In the genomic region with DNA sequence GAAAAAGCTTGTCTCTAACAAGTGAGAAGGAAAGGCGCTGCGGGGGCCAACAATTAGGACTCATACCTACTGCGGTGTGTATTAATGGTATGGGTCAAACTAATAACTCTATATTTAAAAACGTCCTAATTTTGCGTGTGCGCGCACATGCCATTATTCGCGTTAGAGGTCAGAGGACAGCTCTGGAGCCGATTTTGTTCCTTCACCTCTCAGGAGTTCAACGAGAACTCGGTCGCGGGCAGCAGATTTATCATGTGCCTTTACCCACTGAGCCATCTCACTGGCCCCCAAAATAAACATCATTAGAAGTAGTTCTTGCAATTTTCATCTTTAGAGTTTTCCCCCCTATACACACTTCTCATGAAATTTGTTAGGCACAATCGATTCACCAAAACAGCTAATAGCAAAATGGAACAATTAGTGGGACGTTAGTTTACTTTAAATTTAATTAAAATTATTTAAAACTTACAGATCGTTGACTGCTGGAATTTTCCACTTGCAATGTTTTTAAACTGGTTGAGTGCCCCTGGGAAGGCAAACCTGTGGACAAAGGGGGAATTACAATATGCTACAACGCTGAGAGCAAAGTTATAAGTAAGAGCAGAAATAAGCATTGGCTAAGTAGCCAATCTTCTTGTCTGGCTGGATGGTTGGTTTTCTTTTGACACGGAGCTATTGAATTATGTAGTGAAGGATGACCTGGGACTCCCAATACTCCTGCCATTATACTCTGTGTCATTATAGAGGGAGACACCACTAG, we compare ENCODE assay signal across 8 mouse cellular contexts. TPM values are rescaled to one million over a fixed set of nuclear protein-coding genes. Genes with fewer than 3 reads are reported as not detected.
A peak's percentile ranks its signal among the peaks of the same experiment; 100 is the strongest.
DNase-seq lines count a peak whose midpoint lies in the region; ATAC-seq and TF ChIP-seq lines count a peak whose summit lies in the region.

No protein-coding gene starts in this region.

- peak; percentile 0; the same call in 1 of the 2 replicates for ATAC-seq in hindbrain, embryonic 12.5 days (ENCODE audit: low FRiP score)
- ATAC-seq in liver, embryonic 14.5 days (ENCODE audit: insufficient read depth), result no peak

- no peak for TF ChIP-seq POLR2A in spleen, adult 2 months (IDR thresholded peaks at IDR 0.05; ENCODE audit: low read depth, low read length)

- H3K9me3 ChIP-seq in hindbrain, embryonic 12.5 days (replicated peaks), result no peaks in the 10 kb centered on the region
- H3K9me3 ChIP-seq in liver, embryonic 14.5 days (ENCODE audit: control insufficient read depth, low read length), result no peaks in the 10 kb centered on the region

- peak overlapping the region; percentile 93 for H3K27ac ChIP-seq in spleen, adult 2 months (ENCODE audit: insufficient read depth, low read length)
- peak overlapping the region; percentile 82 for H3K27ac ChIP-seq in hindbrain, embryonic 12.5 days
- peak overlapping the region; percentile 85 for H3K27ac ChIP-seq in liver, embryonic 14.5 days

- peaks cover 2% of the 10 kb centered on the region; the same call in 1 of the 2 replicates for H3K36me3 ChIP-seq in spleen, adult 2 months (ENCODE audit: control insufficient read depth, insufficient read depth, low read length)
- H3K36me3 ChIP-seq in hindbrain, embryonic 12.5 days, result peaks cover 7% of the 10 kb centered on the region; the same call in 1 of the 2 replicates
- peaks cover 3% of the 10 kb centered on the region for H3K36me3 ChIP-seq in liver, embryonic 14.5 days (replicated peaks; ENCODE audit: control insufficient read depth, insufficient read depth, low read depth)
- H3K36me3 ChIP-seq in splenic B cell, adult 2 months (ENCODE audit: control insufficient read depth, insufficient read depth, low read length, poor library complexity, severe bottlenecking), result 0 out of 2 replicates have a peak, but pooled peaks cover 2% of the 10 kb centered on the region

- TF ChIP-seq EP300 in liver, embryonic 14.5 days (IDR thresholded peaks at IDR 0.05; ENCODE audit: low read depth), result no peak

- H3K9ac ChIP-seq in hindbrain, embryonic 12.5 days, result peak overlapping the region; percentile 69
- peak overlapping the region; percentile 86 for H3K9ac ChIP-seq in liver, embryonic 14.5 days (replicated peaks)

- WGBS in spleen, adult 2 months, result 3% methylated on average over 19 of the region's 19 CpGs
- 12% methylated on average over 19 of the region's 19 CpGs for WGBS in hindbrain, embryonic 12.5 days
- 5% methylated on average over 19 of the region's 19 CpGs for WGBS in liver, embryonic 14.5 days (ENCODE audit: insufficient replicate concordance)

- peak overlapping the region; percentile 76 for H3K4me3 ChIP-seq in spleen, adult 2 months (ENCODE audit: extremely low read depth, insufficient read depth, insufficient read length)
- peak overlapping the region; percentile 55 for H3K4me3 ChIP-seq in hindbrain, embryonic 12.5 days
- H3K4me3 ChIP-seq in liver, embryonic 14.5 days (ENCODE audit: insufficient read depth in 1 of 2, low read depth in 2 of 2, low read length in 2 of 2), result peak overlapping the region; percentile 84 to 100

- peak overlapping the region; percentile 56 for H3K4me2 ChIP-seq in hindbrain, embryonic 12.5 days (replicated peaks)
- peak overlapping the region; percentile 74 for H3K4me2 ChIP-seq in liver, embryonic 14.5 days (ENCODE audit: low read depth)

- peaks cover 9% of the 10 kb centered on the region; the same call in 1 of the 2 replicates for H3K4me1 ChIP-seq in spleen, adult 2 months (ENCODE audit: control insufficient read depth, insufficient read depth, insufficient read length)
- peaks cover 14% of the 10 kb centered on the region for H3K4me1 ChIP-seq in hindbrain, embryonic 12.5 days
- peaks cover 10 to 19% of the 10 kb centered on the region in 2 experiments for H3K4me1 ChIP-seq in liver, embryonic 14.5 days (replicated peaks; ENCODE audit: control insufficient read depth in 2 of 2, insufficient read depth in 2 of 2, low read length in 1 of 2)

- no peaks in the 10 kb centered on the region for H3K27me3 ChIP-seq in spleen, adult 2 months (ENCODE audit: control insufficient read depth, insufficient read depth, low read length)
- no peaks in the 10 kb centered on the region for H3K27me3 ChIP-seq in hindbrain, embryonic 12.5 days
- H3K27me3 ChIP-seq in liver, embryonic 14.5 days (ENCODE audit: control insufficient read depth, insufficient read depth, low read length), result no peaks in the 10 kb centered on the region
- H3K27me3 ChIP-seq in splenic B cell, adult 2 months (ENCODE audit: control insufficient read depth, insufficient read depth, low read length, poor library complexity, severe bottlenecking), result no peaks in the 10 kb centered on the region

- peak in 1 of 2 experiments; percentile 30 for DNase-seq in spleen, adult 2 months (ENCODE audit: low read depth in 1 of 2, low spot score in 2 of 2)
- no peak for DNase-seq in spleen, adult 18-20 months
- peak; percentile 49 for DNase-seq in embryo, embryonic 10 days (ENCODE audit: low spot score)
- DNase-seq in liver, embryonic 14.5 days (ENCODE audit: low read depth in 3 of 3, low spot score in 3 of 3), result peak in 1 of 3 experiments; percentile 32
- DNase-seq in splenic B cell, adult 2 months (ENCODE audit: low read depth, low spot score), result peak; percentile 56
- DNase-seq in layer of hippocampus, adult 8-10 months (ENCODE audit: low spot score in 2 of 2), result no peak
- DNase-seq in adrenal gland, postnatal 10 days, result no peak

- no peak for TF ChIP-seq CTCF in spleen, adult 2 months (IDR thresholded peaks at IDR 0.05; ENCODE audit: extremely low read depth, insufficient read depth, insufficient read length, insufficient replicate concordance)
- peak; percentile 17; the same call in 1 of the 2 replicates for TF ChIP-seq CTCF in liver, embryonic 14.5 days (IDR thresholded peaks at IDR 0.05; ENCODE audit: low read depth)

RNA-seq across cellular contexts. Expression of gene Armt1, which starts 0.9 kb away (rescaled TPM):
- polyA plus RNA-seq in spleen, adult 2 months (2012; rRNA removed), result 7.5 and 8.4 TPM in 2 replicates
- 20.8 and 21.4 TPM in 2 replicates for polyA plus RNA-seq in hindbrain, embryonic 12.5 days (2016; fragmentation: Nextera tagmentation; extraction: Ambion mirVana)
- 8.9 and 12.8 TPM in 2 replicates for polyA plus RNA-seq in liver, embryonic 14.5 days (2012; rRNA removed)
- 14.1 and 16.1 TPM in 2 replicates for polyA plus RNA-seq in liver, embryonic 14.5 days (2014; fragmentation: Nextera tagmentation; extraction: Ambion mirVana)
- total RNA-seq in layer of hippocampus, adult 8-10 months (2022), result 10 to 100 TPM; 17.8 to 28.3 (median 22.7) TPM
- total RNA-seq in adrenal gland, postnatal 10 days (2021), result 10 to 100 TPM; 13.2 to 19.1 TPM

RNA-seq across cellular contexts. Expression of gene Rmnd1, which starts 1.0 kb away (rescaled TPM):
- 19.0 and 20.4 TPM in 2 replicates for polyA plus RNA-seq in spleen, adult 2 months (2012; rRNA removed)
- polyA plus RNA-seq in hindbrain, embryonic 12.5 days (2016; fragmentation: Nextera tagmentation; extraction: Ambion mirVana), result 45.4 and 52.6 TPM in 2 replicates
- polyA plus RNA-seq in liver, embryonic 14.5 days (2012; rRNA removed), result 17.2 and 19.8 TPM in 2 replicates
- 18.0 and 19.3 TPM in 2 replicates for polyA plus RNA-seq in liver, embryonic 14.5 days (2014; fragmentation: Nextera tagmentation; extraction: Ambion mirVana)
- total RNA-seq in layer of hippocampus, adult 8-10 months (2022), result 10 to 100 TPM; 32.4 to 45.3 (median 38.4) TPM
- 10 to 100 TPM; 44.0 to 76.6 TPM for total RNA-seq in adrenal gland, postnatal 10 days (2021)

RNA-seq across cellular contexts. Expression of gene Zbtb2, which starts 45.3 kb away (rescaled TPM):
- polyA plus RNA-seq in spleen, adult 2 months (2012; rRNA removed), result 10.3 and 10.9 TPM in 2 replicates
- polyA plus RNA-seq in hindbrain, embryonic 12.5 days (2016; fragmentation: Nextera tagmentation; extraction: Ambion mirVana), result 18.1 and 19.3 TPM in 2 replicates
- polyA plus RNA-seq in liver, embryonic 14.5 days (2012; rRNA removed), result 2.9 and 3.1 TPM in 2 replicates
- 3.0 and 4.7 TPM in 2 replicates for polyA plus RNA-seq in liver, embryonic 14.5 days (2014; fragmentation: Nextera tagmentation; extraction: Ambion mirVana)
- total RNA-seq in layer of hippocampus, adult 8-10 months (2022), result 10 to 100 TPM; 11.9 to 14.7 (median 13.0) TPM
- 10 to 100 TPM; 10.6 to 12.1 TPM for total RNA-seq in adrenal gland, postnatal 10 days (2021)

RNA-seq across cellular contexts. Expression of gene Ccdc170, which starts 49.1 kb away (rescaled TPM):
- not detected in 2 replicates for polyA plus RNA-seq in spleen, adult 2 months (2012; rRNA removed)
- 0.45 and 0.77 TPM in 2 replicates for polyA plus RNA-seq in hindbrain, embryonic 12.5 days (2016; fragmentation: Nextera tagmentation; extraction: Ambion mirVana)
- polyA plus RNA-seq in liver, embryonic 14.5 days (2012; rRNA removed), result not detected in 2 replicates
- not detected in 2 replicates for polyA plus RNA-seq in liver, embryonic 14.5 days (2014; fragmentation: Nextera tagmentation; extraction: Ambion mirVana)
- total RNA-seq in layer of hippocampus, adult 8-10 months (2022), result under 1 TPM; 0.59 to 0.94 (median 0.66) TPM
- total RNA-seq in adrenal gland, postnatal 10 days (2021), result under 1 TPM; 0.57 to 0.82 TPM

Comparison
In these comparisons a context has a peak if more than half of its experiments do, and no peak if none do; other contexts are left out.
1. DNase-seq: peak in embryo, embryonic 10 days (single experiment) and splenic B cell, adult 2 months (single experiment); none in spleen, adult 18-20 months (0 of 2), layer of hippocampus, adult 8-10 months (0 of 2) and adrenal gland, postnatal 10 days (single experiment).
2. Peak in every context shown above with its lines, with median percentiles within 50 percentile points of each other: H3K27ac ChIP-seq and H3K4me3 ChIP-seq.